Mouse (Mus musculus) thymus, postnatal 25 days (tissue): ENCODE results near the gene Gm10135.
"Not testable (repeated sequence)": the region's sequence is repeated elsewhere in the genome, so short reads cannot be mapped to it uniquely, and the experiment has no call there.

Experiments
- DNase-seq: peaks from one replicate; pipeline ENCODE4 v3.0.0; 2022

The Gm10135 gene

GRCm38 (mm10) chr5:72974602-72975001, at the start of gene Gm10135:
Gene Gm10135 (minus strand): TSS chr5:72974702.
- DNase-seq: no peak

GRCm38 (mm10) chr5:73023801-73024200, 49.3 kb upstream of the Gm10135 start:
- DNase-seq: no peak

GRCm38 (mm10) chr5:73014745-73015144, 40.2 kb upstream of the Gm10135 start:
- DNase-seq: no peak

GRCm38 (mm10) chr5:73013611-73014287, 39.2 kb upstream of the Gm10135 start:
- DNase-seq: not testable (repeated sequence)

- not testable (repeated sequence) for DNase-seq
Observed at GRCm38 (mm10) chr5:73012884-73013610, 38.5 kb upstream of the Gm10135 start.

- not testable (repeated sequence) for DNase-seq
Observed at GRCm38 (mm10) chr5:73011806-73012205, 37.3 kb upstream of the Gm10135 start.

- DNase-seq: peak; percentile 12
Observed at GRCm38 (mm10) chr5:73008230-73008629, 33.7 kb upstream of the Gm10135 start.

- no peak for DNase-seq
Observed at GRCm38 (mm10) chr5:73007582-73007959, 33.1 kb upstream of the Gm10135 start.

- no peak for DNase-seq
Observed at GRCm38 (mm10) chr5:73006784-73007581, 32.5 kb upstream of the Gm10135 start, which contains the start of gene Slc10a4. Gene Slc10a4 (plus strand): TSS chr5:73006883.

GRCm38 (mm10) chr5:73004046-73004445, 29.5 kb upstream of the Gm10135 start:
- DNase-seq: no peak

GRCm38 (mm10) chr5:72998546-72998945, 24.0 kb upstream of the Gm10135 start:
- not testable (repeated sequence) for DNase-seq

GRCm38 (mm10) chr5:72995379-72995778, 20.9 kb upstream of the Gm10135 start:
- no peak for DNase-seq

- no peak for DNase-seq
Observed at GRCm38 (mm10) chr5:72994928-72995327, 20.4 kb upstream of the Gm10135 start.

GRCm38 (mm10) chr5:72994424-72994823, 19.9 kb upstream of the Gm10135 start:
- DNase-seq: no peak

- no peak for DNase-seq
Observed at GRCm38 (mm10) chr5:72992474-72992873, 18.0 kb upstream of the Gm10135 start.

GRCm38 (mm10) chr5:72989756-72990155, 15.3 kb upstream of the Gm10135 start:
- no peak for DNase-seq

GRCm38 (mm10) chr5:72987786-72988185, 13.3 kb upstream of the Gm10135 start:
- no peak for DNase-seq

- no peak for DNase-seq
Observed at GRCm38 (mm10) chr5:72984091-72984490, 9.6 kb upstream of the Gm10135 start.

GRCm38 (mm10) chr5:72976539-72976938, 2.0 kb upstream of the Gm10135 start:
- DNase-seq: no peak

- DNase-seq: no peak
Observed at GRCm38 (mm10) chr5:72975996-72976395, 1.5 kb upstream of the Gm10135 start.

GRCm38 (mm10) chr5:72972934-72973333, 1.6 kb downstream of the Gm10135 start:
- no peak for DNase-seq

- DNase-seq: no peak
Observed at GRCm38 (mm10) chr5:72972435-72972834, 2.1 kb downstream of the Gm10135 start.

GRCm38 (mm10) chr5:72965706-72966105, 8.8 kb downstream of the Gm10135 start:
- no peak for DNase-seq
